Mouse (Mus musculus): ENCODE measurements around the gene Prmt1. TPM values are rescaled to one million over a fixed set of nuclear protein-coding genes. Genes with fewer than 3 reads are reported as not detected.

Prmt1 gene
- polyA plus RNA-seq, 1 experiment from 2014 or later = 514 TPM

DNA sequence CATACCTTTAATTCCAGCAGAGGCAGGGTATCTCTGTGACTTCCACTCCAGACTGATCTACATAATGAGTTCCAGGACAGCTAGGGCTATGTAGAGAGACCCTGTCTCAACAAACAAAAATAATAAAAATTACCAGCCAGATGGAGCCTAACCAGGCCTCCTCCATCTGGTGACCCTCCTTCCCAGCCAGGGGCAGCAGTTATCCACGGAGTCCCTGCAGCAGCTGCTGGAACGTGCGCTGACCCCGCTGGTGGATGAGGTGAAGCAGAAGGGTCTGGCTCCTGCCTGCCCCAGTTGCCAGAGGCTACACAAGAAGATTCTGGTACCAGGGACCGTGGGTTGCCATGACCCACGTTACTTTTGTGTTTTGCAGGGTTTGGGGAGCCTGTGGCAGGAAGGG is 30.1 kb downstream of the Prmt1 start:
- TF ChIP-seq CTCF (IDR thresholded peaks at IDR 0.05) = no peak
- in situ Hi-C loops (cut with MboI; ENCODE audit: low pct_unique_long_range_greater_than_20kb) = loop anchor here (5.0 to 25.0 kb wide), 4 partner anchors 34 to 244 kb away; partner anchors contain the start of genes Fuz, Izumo2 and Med25
- CTCF ChIA-PET = interaction anchor here (1.3 to 4.3 kb wide), 4 partner anchors 13 to 29 kb away, joined by 3 to 30 read pairs (median 7); partner anchors contain the start of genes Ap2a1 and Tsks

DNA sequence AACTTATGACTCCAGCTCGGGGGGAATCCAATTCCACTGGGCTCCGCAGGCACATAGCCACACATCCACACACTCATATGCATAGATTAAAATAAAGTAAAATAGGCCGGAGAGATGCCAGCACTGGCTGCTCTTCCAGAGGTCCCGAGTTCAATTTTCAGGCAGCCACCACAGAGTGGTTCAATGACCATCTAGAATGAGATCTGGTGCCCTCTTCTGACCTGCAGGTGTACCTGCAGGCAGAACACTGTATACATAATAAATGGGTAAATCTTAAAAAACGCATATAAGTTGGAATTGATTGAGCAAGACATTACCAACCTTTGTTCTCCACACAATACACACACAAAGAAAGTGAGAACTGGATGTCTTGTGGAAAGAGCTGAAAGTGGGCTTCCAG is 30.7 kb downstream of the Prmt1 start:
- ATAC-seq = no peak
- TF ChIP-seq CTCF (IDR thresholded peaks at IDR 0.05) = no peak
- no peaks in the 10 kb centered on the region for H3K27me3 ChIP-seq
- ChIA-PET CTCF (interaction anchor here (1.1 to 4.3 kb wide), 6 partner anchors 12 to 64 kb away, joined by 3 to 30 read pairs (median 6); partner anchors contain the start of genes Ap2a1 and Tsks), POLR2A (interaction anchor here (1.2 kb wide), 1 partner anchor 19 kb away, joined by 3 read pairs; no protein-coding TSS in a partner anchor)
- no peak for DNase-seq (ENCODE audit: low read depth, low spot score)
- in situ Hi-C loops (cut with MboI; ENCODE audit: low pct_unique_long_range_greater_than_20kb) = loop anchor here (5.0 to 25.0 kb wide), 4 partner anchors 33 to 243 kb away; partner anchors contain the start of genes Fuz, Izumo2 and Med25

More for the DNA sequence above, 30.1 kb downstream of the Prmt1 start:
- no peak for ATAC-seq
- DNase-seq (ENCODE audit: low read depth, low spot score) = no peak
- no peaks in the 10 kb centered on the region for H3K27me3 ChIP-seq
- POLR2A ChIA-PET = interaction anchor here (1.2 to 2.1 kb wide), 2 partner anchors 18 to 26 kb away, joined by 3 to 4 read pairs; no protein-coding TSS in a partner anchor

DNA sequence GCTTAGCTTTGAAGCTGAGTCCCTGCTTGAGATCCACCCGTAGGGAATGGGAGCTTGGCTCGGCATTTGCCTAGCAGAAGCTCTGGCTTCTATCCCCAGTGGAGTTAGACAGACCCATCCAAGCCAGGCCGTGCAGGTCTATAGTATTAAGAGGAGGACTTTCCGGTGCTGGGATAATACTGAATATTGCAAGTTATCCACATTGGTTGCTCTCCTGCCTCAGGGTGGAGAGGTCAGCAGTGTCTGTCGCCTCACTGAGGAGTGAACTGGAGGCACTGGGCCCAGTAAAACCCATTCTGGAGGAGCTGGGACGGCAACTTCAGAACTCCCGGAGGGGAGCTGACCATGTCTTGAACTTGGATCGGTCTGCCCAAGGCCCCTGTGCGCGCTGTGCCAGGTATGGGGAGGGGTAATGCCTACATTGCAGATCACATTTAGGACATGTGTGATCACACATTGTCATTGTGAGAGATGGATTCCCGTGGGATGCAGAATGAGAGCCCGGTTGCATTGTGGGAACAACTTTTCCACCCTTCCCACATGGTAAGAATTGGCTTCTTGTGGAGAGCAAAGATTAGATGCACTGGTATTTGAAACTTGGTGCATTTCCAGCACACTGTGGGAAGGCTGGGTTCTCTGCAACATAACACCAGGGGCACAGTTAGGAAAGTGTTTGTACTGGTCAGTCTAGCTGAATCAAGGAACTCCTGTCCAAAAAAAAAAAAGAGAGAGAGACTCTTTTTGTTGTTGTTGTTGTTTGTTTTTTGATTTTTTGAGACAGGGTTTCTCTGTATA is 32.1 kb downstream of the Prmt1 start:
- POLR2A ChIA-PET = interaction anchor here (0.6 kb wide), 1 partner anchor 33 kb away, joined by 3 read pairs; no protein-coding TSS in a partner anchor
- in situ Hi-C loops (cut with MboI; ENCODE audit: low pct_unique_long_range_greater_than_20kb) = loop anchor here (10.0 to 25.0 kb wide), 2 partner anchors 59 to 242 kb away; partner anchors contain the start of genes Fuz, Izumo2 and Med25
- ATAC-seq (no peak), DNase-seq (ENCODE audit: low read depth, low spot score) (no peak)
- no peaks in the 10 kb centered on the region for H3K27me3 ChIP-seq
- CTCF ChIA-PET = no interaction called here
- TF ChIP-seq CTCF (IDR thresholded peaks at IDR 0.05) = no peak

DNA sequence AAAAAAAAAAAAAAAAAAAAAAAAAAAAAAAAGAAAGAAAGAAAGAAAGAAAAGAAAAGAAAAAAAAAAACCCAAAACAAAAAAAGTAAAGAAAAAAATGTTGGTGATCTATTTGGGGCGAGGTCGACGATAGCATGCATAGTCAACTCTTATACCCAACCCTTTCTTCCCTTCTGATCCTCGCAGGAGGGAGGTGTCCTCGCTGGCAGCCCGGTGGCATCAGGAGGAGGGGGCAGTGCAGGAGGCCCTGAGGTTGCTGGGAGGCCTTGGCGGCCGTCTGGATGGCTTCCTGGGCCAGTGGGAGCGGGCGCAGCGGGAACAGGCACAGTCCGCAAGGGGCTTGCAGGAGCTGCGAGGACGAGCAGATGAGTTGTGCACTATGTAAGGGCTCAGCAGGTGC is 32.8 kb downstream of the Prmt1 start:
- ChIA-PET POLR2A (no interaction called here), CTCF (no interaction called here)
- TF ChIP-seq CTCF (IDR thresholded peaks at IDR 0.05) = no peak
- H3K27me3 ChIP-seq = no peaks in the 10 kb centered on the region
- in situ Hi-C loops (cut with MboI; ENCODE audit: low pct_unique_long_range_greater_than_20kb) = loop anchor here (10.0 to 25.0 kb wide), 2 partner anchors 59 to 241 kb away; partner anchors contain the start of genes Fuz, Izumo2 and Med25
- no peak for ATAC-seq
- DNase-seq (ENCODE audit: low read depth, low spot score) = no peak

DNA sequence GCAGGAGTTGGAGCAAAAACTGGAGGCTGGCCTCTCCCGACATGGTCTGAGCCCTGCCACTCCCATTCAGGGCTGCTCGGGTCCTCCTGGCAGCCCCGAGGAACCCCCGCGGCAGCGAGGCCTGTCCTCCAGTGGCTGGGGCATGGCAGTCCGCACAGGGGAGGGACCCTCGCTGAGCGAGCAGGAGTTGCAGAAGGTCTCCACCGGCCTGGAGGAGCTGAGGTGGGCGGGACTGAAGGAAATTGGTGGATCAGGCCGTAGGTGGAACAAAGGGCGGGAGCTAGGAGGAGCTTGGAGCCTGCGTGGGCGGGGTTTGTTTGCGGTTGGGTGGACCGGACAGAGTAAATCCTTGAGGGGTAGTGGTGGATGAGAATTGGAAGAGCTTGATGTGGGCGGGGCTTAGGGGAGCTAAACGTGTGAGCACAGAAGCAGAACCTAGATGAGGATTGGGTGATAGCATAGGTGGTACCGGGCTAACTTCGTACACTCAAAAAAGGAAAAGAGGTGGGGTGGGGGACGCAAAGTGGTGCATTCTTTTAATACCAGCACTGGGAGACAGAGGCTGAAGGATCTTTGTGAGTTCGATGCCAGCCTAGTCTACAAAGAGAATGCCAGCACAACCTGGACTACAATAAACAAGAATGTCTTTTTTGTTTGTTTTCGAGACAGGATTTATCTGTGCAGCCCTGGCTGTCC is 33.6 kb downstream of the Prmt1 start:
- CTCF ChIA-PET = interaction anchor here (1.0 to 1.5 kb wide), 3 partner anchors 11 to 21 kb away, joined by 3 to 6 read pairs (median 6); no protein-coding TSS in a partner anchor
- DNase-seq (ENCODE audit: low read depth, low spot score) (no peak), ATAC-seq (peak; percentile 68)
- TF ChIP-seq CTCF (IDR thresholded peaks at IDR 0.05) = no peak
- POLR2A ChIA-PET = interaction anchor here (1.4 kb wide), 1 partner anchor 46 kb away, joined by 6 read pairs; no protein-coding TSS in a partner anchor
- H3K27me3 ChIP-seq = no peaks in the 10 kb centered on the region
- in situ Hi-C loops (cut with MboI; ENCODE audit: low pct_unique_long_range_greater_than_20kb) = loop anchor here (10.0 to 25.0 kb wide), 2 partner anchors 58 to 240 kb away; partner anchors contain the start of genes Fuz, Izumo2 and Med25

DNA sequence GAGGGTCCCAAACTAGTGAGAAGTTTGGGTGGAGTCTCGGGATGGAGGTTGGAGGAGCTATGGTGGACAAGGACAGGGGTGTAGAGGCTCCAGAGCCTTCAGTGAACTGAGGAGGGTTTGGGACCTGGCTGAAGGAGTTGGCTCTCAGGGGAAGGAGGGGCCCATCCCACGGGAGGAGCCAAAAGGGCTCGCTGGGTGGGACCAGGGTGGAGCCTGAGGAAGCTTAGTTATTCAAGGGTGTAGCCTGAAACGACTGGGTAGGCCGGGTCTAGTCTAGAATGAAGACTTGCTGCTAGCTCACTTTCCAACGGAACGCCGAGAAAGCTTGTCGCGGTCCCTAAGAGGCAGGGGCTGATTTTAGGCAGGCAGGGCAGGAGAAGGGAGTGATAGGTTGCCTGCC is 34.4 kb downstream of the Prmt1 start:
- CTCF ChIA-PET = interaction anchor here (0.7 to 1.5 kb wide), 4 partner anchors 11 to 21 kb away, joined by 3 to 6 read pairs (median 5); no protein-coding TSS in a partner anchor
- H3K27me3 ChIP-seq = no peaks in the 10 kb centered on the region
- POLR2A ChIA-PET = interaction anchor here (0.7 to 1.4 kb wide), 3 partner anchors 17 to 54 kb away, joined by 3 to 6 read pairs (median 3); no protein-coding TSS in a partner anchor
- peak; percentile 65 for ATAC-seq
- DNase-seq (ENCODE audit: low read depth, low spot score) = no peak
- no peak for TF ChIP-seq CTCF (IDR thresholded peaks at IDR 0.05)
- in situ Hi-C loops (cut with MboI; ENCODE audit: low pct_unique_long_range_greater_than_20kb) = loop anchor here (10.0 to 25.0 kb wide), 2 partner anchors 57 to 240 kb away; partner anchors contain the start of genes Fuz, Izumo2 and Med25

DNA sequence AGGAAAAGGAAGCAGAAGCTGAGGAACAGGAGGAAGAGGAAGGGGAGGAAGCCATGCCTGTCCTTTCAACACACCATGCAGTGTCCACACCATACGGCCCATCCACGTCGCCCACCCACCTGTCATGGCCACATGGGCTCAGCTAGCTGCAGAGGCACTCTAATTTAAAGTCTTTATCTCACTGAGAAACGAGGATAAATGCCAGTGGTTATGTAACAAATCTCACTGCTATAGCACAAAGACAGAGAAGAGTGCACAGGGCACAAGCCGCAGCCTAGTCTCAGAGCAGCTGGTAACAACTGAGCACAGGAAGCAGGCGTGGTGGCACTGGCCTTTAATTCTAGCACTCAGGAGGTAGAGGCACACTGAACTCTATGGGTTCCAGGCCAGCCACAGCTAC is 36.4 kb downstream of the Prmt1 start:
- H3K27me3 ChIP-seq = no peaks in the 10 kb centered on the region
- no peak for TF ChIP-seq CTCF (IDR thresholded peaks at IDR 0.05)
- DNase-seq (ENCODE audit: low read depth, low spot score) = no peak
- in situ Hi-C loops (cut with MboI; ENCODE audit: low pct_unique_long_range_greater_than_20kb) = loop anchor here (10.0 to 25.0 kb wide), 2 partner anchors 55 to 238 kb away; partner anchors contain the start of genes Fuz, Izumo2 and Med25
- CTCF ChIA-PET = interaction anchor here (1.2 kb wide), 1 partner anchor 8 kb away, joined by 4 read pairs; no protein-coding TSS in a partner anchor
- no peak for ATAC-seq
- POLR2A ChIA-PET = interaction anchor here (0.6 kb wide), 1 partner anchor 23 kb away, joined by 3 read pairs; no protein-coding TSS in a partner anchor

DNA sequence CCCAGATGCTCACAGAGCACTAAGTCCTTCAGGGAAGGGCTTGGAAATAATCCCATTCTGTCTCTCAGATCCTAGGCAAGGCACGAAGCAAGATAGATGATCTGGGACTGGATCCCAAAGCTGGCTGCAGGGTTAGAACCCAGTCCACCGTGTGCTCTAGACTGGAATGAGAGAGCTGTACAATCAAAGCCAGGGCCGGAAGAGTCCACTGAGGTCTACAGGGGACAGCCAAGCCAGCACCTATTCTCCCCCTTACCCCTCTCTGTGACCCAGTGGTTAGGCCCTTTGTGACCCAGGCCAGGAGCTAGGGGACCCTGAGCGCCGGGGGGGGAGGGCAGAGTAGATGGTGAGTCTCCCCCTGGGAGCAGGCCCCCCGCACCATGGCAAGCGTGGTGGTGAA is 43.5 kb downstream of the Prmt1 start, which contains the start of gene Tsks:
Gene Tsks (plus strand): TSS at position 301 of the 400 bp plus-strand sequence.
- H3K27me3 ChIP-seq = no peaks in the 10 kb centered on the region
- POLR2A ChIA-PET = no interaction called here
- in situ Hi-C loops (cut with MboI; ENCODE audit: low pct_unique_long_range_greater_than_20kb) = no loop called here
- ATAC-seq = no peak
- CTCF ChIA-PET = interaction anchor here (1.4 to 2.3 kb wide), 2 partner anchors 13 to 15 kb away, joined by 7 to 8 read pairs; no protein-coding TSS in a partner anchor
- no peak for TF ChIP-seq CTCF (IDR thresholded peaks at IDR 0.05)
- DNase-seq (ENCODE audit: low read depth, low spot score) = no peak

DNA sequence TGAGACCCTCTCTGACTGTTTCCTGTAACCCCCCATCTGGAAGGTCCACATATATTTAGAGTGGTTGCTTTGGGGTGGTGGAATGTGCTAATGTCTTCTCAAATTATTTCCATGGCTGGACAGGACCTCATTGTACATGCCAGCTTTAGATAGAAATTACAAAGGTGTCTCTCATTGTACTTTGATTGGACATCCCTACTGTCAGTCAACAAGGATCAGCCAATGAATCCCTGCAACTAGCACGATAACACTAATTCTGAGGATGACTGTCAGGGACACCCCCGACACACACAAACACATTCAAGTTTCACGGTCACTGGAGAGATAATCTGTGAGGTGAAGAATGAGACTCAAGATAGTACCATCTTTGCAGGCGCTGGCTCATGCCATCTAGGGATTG is 47.7 kb downstream of the Prmt1 start:
- CTCF ChIA-PET = no interaction called here
- TF ChIP-seq CTCF (IDR thresholded peaks at IDR 0.05) = no peak
- POLR2A ChIA-PET = no interaction called here
- in situ Hi-C loops (cut with MboI; ENCODE audit: low pct_unique_long_range_greater_than_20kb) = no loop called here
- ATAC-seq (no peak), DNase-seq (ENCODE audit: low read depth, low spot score) (no peak)
- H3K27me3 ChIP-seq = no peaks in the 10 kb centered on the region
